Mouse (Mus musculus) neural tube, embryonic 13.5 days (tissue): ENCODE measurements around the gene Sprr2j-ps. TPM values are rescaled to one million over a fixed set of nuclear protein-coding genes. Genes with fewer than 3 reads are reported as not detected.

Source experiments
- polyA plus RNA-seq: library from polyadenylated mRNA; unstranded; fragments of >200 nt; fragmentation: Nextera tagmentation; extraction: Ambion mirVana; gene quantifications from 2 replicates; pipeline ENCODE4 v1.2.1, GENCODE M21; 2015

The Sprr2j-ps gene
- polyA plus RNA-seq, 1 experiment from 2014 or later: not detected

Other genes starting within 250 kb of the Sprr2j-ps start
- not detected in 2 replicates for gene Sprr2a1, start 202.3 kb upstream of the Sprr2j-ps start, polyA plus RNA-seq
- gene Sprr2a2, start 202.2 kb upstream of the Sprr2j-ps start, polyA plus RNA-seq: not detected in 2 replicates
- gene Sprr2a3, start 132.7 kb upstream of the Sprr2j-ps start, polyA plus RNA-seq: not detected in 2 replicates
- not detected in 2 replicates for gene Sprr2b, start 101.5 kb upstream of the Sprr2j-ps start, polyA plus RNA-seq
- gene Sprr2d, start 78.9 kb upstream of the Sprr2j-ps start, polyA plus RNA-seq: not detected in 2 replicates
- not detected in 2 replicates for gene Sprr2e, start 65.9 kb upstream of the Sprr2j-ps start, polyA plus RNA-seq
- gene Sprr2f, start 52.9 kb upstream of the Sprr2j-ps start, polyA plus RNA-seq: not detected in 2 replicates
- gene Sprr2h, start 32.4 kb upstream of the Sprr2j-ps start, polyA plus RNA-seq: not detected in 2 replicates
- gene Sprr2i, start 10.1 kb upstream of the Sprr2j-ps start, polyA plus RNA-seq: not detected in 2 replicates
- gene Gm9774, start 11.3 kb downstream of the Sprr2j-ps start, polyA plus RNA-seq: 9.7 and 14.2 TPM in 2 replicates
- gene Sprr2k, start 14.5 kb downstream of the Sprr2j-ps start, polyA plus RNA-seq: not detected in 2 replicates
- gene Sprr1b, start 20.7 kb downstream of the Sprr2j-ps start, polyA plus RNA-seq: not detected in 2 replicates
- gene Sprr3, start 40.6 kb downstream of the Sprr2j-ps start, polyA plus RNA-seq: not detected in 2 replicates
- gene Sprr1a, start 67.8 kb downstream of the Sprr2j-ps start, polyA plus RNA-seq: not detected in 2 replicates
- not detected in 2 replicates for gene Sprr4, start 82.4 kb downstream of the Sprr2j-ps start, polyA plus RNA-seq
- not detected in 2 replicates for gene 2310046K23Rik, start 116.4 kb downstream of the Sprr2j-ps start, polyA plus RNA-seq
- not detected in 2 replicates for gene Ivl, start 155.7 kb downstream of the Sprr2j-ps start, polyA plus RNA-seq
- not detected in 2 replicates for gene Smcp, start 170.9 kb downstream of the Sprr2j-ps start, polyA plus RNA-seq
- not detected in 2 replicates for gene 2210017I01Rik, start 189.4 kb downstream of the Sprr2j-ps start, polyA plus RNA-seq
- not detected in 2 replicates for gene Lce6a, start 203.6 kb downstream of the Sprr2j-ps start, polyA plus RNA-seq
- not detected in 2 replicates for gene Lce1a1, start 230.2 kb downstream of the Sprr2j-ps start, polyA plus RNA-seq
- not detected in 2 replicates for gene Lce1b, start 238.8 kb downstream of the Sprr2j-ps start, polyA plus RNA-seq